Comparison of ENCODE assay signal across 12 mouse cellular contexts in genomic region chr15:79513940-79514339, GRCm38 (mm10). TPM values are rescaled to one million over a fixed set of nuclear protein-coding genes. Genes with fewer than 3 reads are reported as not detected.
DNase-seq lines count a peak whose midpoint lies in the region; ATAC-seq lines count a peak whose summit lies in the region.
"Had no signal": no experiment of that assay in that cellular context is flagged by ENCODE, and none has a peak within 500 bp of the region (broad histone marks: within the 10 kb centered on the region; RNA-seq: fewer than 3 reads in every experiment).

No protein-coding gene starts in this region.

- H3K9ac ChIP-seq in kidney, embryonic 16.5 days (replicated peaks; ENCODE audit: low read length): no peak overlapping the region
- no peak overlapping the region for H3K9ac ChIP-seq in limb, embryonic 11.5 days (ENCODE audit: low read length)
- H3K9ac ChIP-seq: hindbrain, embryonic 14.5 days had no signal

- H3K9me3 ChIP-seq in kidney, embryonic 16.5 days (ENCODE audit: low read length): no peaks in the 10 kb centered on the region
- H3K9me3 ChIP-seq in embryonic facial prominence, embryonic 10.5 days: no peaks in the 10 kb centered on the region
- no peaks in the 10 kb centered on the region for H3K9me3 ChIP-seq in limb, embryonic 11.5 days (ENCODE audit: control insufficient read depth, low read length)

- WGBS in kidney, embryonic 16.5 days: 9% methylated on average over 9 of the region's 9 CpGs
- 8% methylated on average over 9 of the region's 9 CpGs for WGBS in embryonic facial prominence, embryonic 10.5 days
- WGBS in limb, embryonic 11.5 days: 7% methylated on average over 9 of the region's 9 CpGs

- intact Hi-C loops in left cerebral cortex, postnatal 4 days (cut with DNase I): no loop called here

- no peak for DNase-seq in kidney, adult 9 months
- peak; percentile 59 for DNase-seq in NIH3T3 (ENCODE audit: low read depth)
- peak; percentile 57 for DNase-seq in embryonic facial prominence, embryonic 10.5 days (ENCODE audit: low spot score)
- DNase-seq in limb, embryonic 11.5 days (ENCODE audit: low spot score): peak; percentile 58
- DNase-seq in yolk sac, embryonic 10.5 days (ENCODE audit: low spot score): no peak
- no peak for DNase-seq in left cerebral cortex, postnatal 4 days
- DNase-seq: adrenal gland, postnatal 10 days; cerebellum, postnatal 25 days had no signal

- no peak overlapping the region for H3K27ac ChIP-seq in kidney, embryonic 16.5 days (ENCODE audit: low read length)
- H3K27ac ChIP-seq in embryonic facial prominence, embryonic 10.5 days (replicated peaks): no peak overlapping the region
- no peak overlapping the region for H3K27ac ChIP-seq in limb, embryonic 11.5 days (replicated peaks; ENCODE audit: low read depth, low read length)
- H3K27ac ChIP-seq: hindbrain, embryonic 14.5 days; left cerebral cortex, adult 2 months had no signal

- H3K4me2 ChIP-seq in kidney, embryonic 16.5 days (replicated peaks; ENCODE audit: low read depth, low read length): 0 out of 2 replicates have a peak overlapping the region, but pooled peaks have one; percentile 1
- 0 out of 2 replicates have a peak overlapping the region, but pooled peaks have one; percentile 7 for H3K4me2 ChIP-seq in limb, embryonic 11.5 days (ENCODE audit: low read depth, severe bottlenecking)
- H3K4me2 ChIP-seq: hindbrain, embryonic 14.5 days had no signal

- H3K36me3 ChIP-seq in kidney, embryonic 16.5 days (ENCODE audit: insufficient read depth, low read length): no peaks in the 10 kb centered on the region
- no peaks in the 10 kb centered on the region for H3K36me3 ChIP-seq in embryonic facial prominence, embryonic 10.5 days (replicated peaks)
- no peaks in the 10 kb centered on the region for H3K36me3 ChIP-seq in limb, embryonic 11.5 days (ENCODE audit: control insufficient read depth, insufficient read depth, low read length)

- H3K4me1 ChIP-seq in kidney, embryonic 16.5 days (ENCODE audit: insufficient read depth, low read length): peaks cover 46% of the 10 kb centered on the region
- H3K4me1 ChIP-seq in embryonic facial prominence, embryonic 10.5 days: peaks cover 47% of the 10 kb centered on the region
- peaks cover 12% of the 10 kb centered on the region for H3K4me1 ChIP-seq in limb, embryonic 11.5 days (ENCODE audit: control insufficient read depth, insufficient read depth, low read length)

- ATAC-seq in kidney, embryonic 16.5 days (ENCODE audit: low FRiP score, low TSS enrichment): no peak
- ATAC-seq in limb, embryonic 11.5 days (ENCODE audit: insufficient number of reproducible peaks, low FRiP score, low TSS enrichment, low read depth): no peak

- peaks cover 55% of the 10 kb centered on the region for H3K27me3 ChIP-seq in kidney, embryonic 16.5 days (ENCODE audit: insufficient read depth, low read length)
- peaks cover 100% of the 10 kb centered on the region for H3K27me3 ChIP-seq in embryonic facial prominence, embryonic 10.5 days (replicated peaks; ENCODE audit: low read depth, poor library complexity, severe bottlenecking)
- peaks cover 62% of the 10 kb centered on the region for H3K27me3 ChIP-seq in limb, embryonic 11.5 days (ENCODE audit: control insufficient read depth, insufficient read depth, low read length)

- no peak overlapping the region for H3K4me3 ChIP-seq in kidney, embryonic 16.5 days (ENCODE audit: low read length)
- H3K4me3 ChIP-seq in embryonic facial prominence, embryonic 10.5 days: peak overlapping the region; percentile 28; the same call in 1 of the 2 replicates
- H3K4me3 ChIP-seq in limb, embryonic 11.5 days (ENCODE audit: low read depth, low read length): no peak overlapping the region
- H3K4me3 ChIP-seq: left cerebral cortex, adult 2 months had no signal

RNA-seq across cellular contexts. Expression of gene Kdelr3, which starts 2.3 kb away (rescaled TPM):
- 66.2 and 72.9 TPM in 2 replicates for polyA plus RNA-seq in kidney, embryonic 16.5 days (2015; fragmentation: Nextera tagmentation; extraction: Ambion mirVana)
- polyA plus RNA-seq in embryonic facial prominence, embryonic 10.5 days (2016; fragmentation: Nextera tagmentation; extraction: Ambion mirVana): 7.1 and 8.8 TPM in 2 replicates
- polyA plus RNA-seq in limb, embryonic 11.5 days (2014; fragmentation: Nextera tagmentation; extraction: Ambion mirVana): 11.4 and 12.8 TPM in 2 replicates
- total RNA-seq in left cerebral cortex, postnatal 4 days (2021): under 1 TPM; 0.72 to 0.91 TPM

RNA-seq across cellular contexts. Expression of gene Kcnj4, which starts 8.9 kb away (rescaled TPM):
- 0.16 TPM in 1 of 2 replicates, not detected in the other for polyA plus RNA-seq in kidney, embryonic 16.5 days (2015; fragmentation: Nextera tagmentation; extraction: Ambion mirVana)
- polyA plus RNA-seq in embryonic facial prominence, embryonic 10.5 days (2016; fragmentation: Nextera tagmentation; extraction: Ambion mirVana): not detected in 2 replicates
- polyA plus RNA-seq in limb, embryonic 11.5 days (2014; fragmentation: Nextera tagmentation; extraction: Ambion mirVana): not detected in 2 replicates
- total RNA-seq in left cerebral cortex, postnatal 4 days (2021): 10 to 100 TPM; 29.9 to 39.5 TPM
- polyA plus RNA-seq: hindbrain, embryonic 14.5 days; lung, embryonic 16.5 days had no signal

RNA-seq across cellular contexts. Expression of gene Ddx17, which starts 32.6 kb away (rescaled TPM):
- 48.3 and 52.0 TPM in 2 replicates for polyA plus RNA-seq in kidney, embryonic 16.5 days (2015; fragmentation: Nextera tagmentation; extraction: Ambion mirVana)
- 43.7 and 44.9 TPM in 2 replicates for polyA plus RNA-seq in embryonic facial prominence, embryonic 10.5 days (2016; fragmentation: Nextera tagmentation; extraction: Ambion mirVana)
- polyA plus RNA-seq in limb, embryonic 11.5 days (2014; fragmentation: Nextera tagmentation; extraction: Ambion mirVana): 89.7 and 96.5 TPM in 2 replicates
- 100 to 1,000 TPM; 446 to 452 TPM for total RNA-seq in left cerebral cortex, postnatal 4 days (2021)

RNA-seq across cellular contexts. Expression of gene Csnk1e, which starts 58.6 kb away (rescaled TPM):
- 66.0 and 71.5 TPM in 2 replicates for polyA plus RNA-seq in kidney, embryonic 16.5 days (2015; fragmentation: Nextera tagmentation; extraction: Ambion mirVana)
- polyA plus RNA-seq in embryonic facial prominence, embryonic 10.5 days (2016; fragmentation: Nextera tagmentation; extraction: Ambion mirVana): 143 and 156 TPM in 2 replicates
- polyA plus RNA-seq in limb, embryonic 11.5 days (2014; fragmentation: Nextera tagmentation; extraction: Ambion mirVana): 149 and 156 TPM in 2 replicates
- total RNA-seq in left cerebral cortex, postnatal 4 days (2021): 100 to 1,000 TPM; 285 to 296 TPM

Comparison
In these comparisons a context has a peak if more than half of its experiments do, and no peak if none do; other contexts are left out.
1. DNase-seq: peak in NIH3T3 (single experiment), embryonic facial prominence, embryonic 10.5 days (single experiment) and limb, embryonic 11.5 days (single experiment); none in kidney, adult 9 months (single experiment), yolk sac, embryonic 10.5 days (single experiment) and left cerebral cortex, postnatal 4 days (single experiment).